Mouse (Mus musculus) midbrain, postnatal 0 days (tissue): Measurements from ENCODE around the gene Hprt. TPM values are rescaled to one million over a fixed set of nuclear protein-coding genes. Genes with fewer than 3 reads are reported as not detected.

Source experiments
- ATAC-seq: fragments of 200-750 bp; cut with Nextera tagmentation; 2 replicates; pipeline ENCODE4 v1.8.0; 2017; ENCODE audit warnings: moderate number of reproducible peaks, mild to moderate bottlenecking, moderate TSS enrichment, moderate library complexity; ENCODE audit not compliant: low FRiP score
- DNase-seq: peaks from one replicate; pipeline ENCODE4 v3.0.0-alpha.2; 2015; ENCODE audit warnings: low spot score
- H3K27ac ChIP-seq: fragments of 300-500 bp; sonication (generic); 2 replicates; pipeline ENCODE4 v1.5.1; 2014; ENCODE audit warnings: low read depth, mild to moderate bottlenecking, low read length, mixed read lengths
- H3K27me3 ChIP-seq: fragments of 300-500 bp; sonication (generic); 2 replicates; pipeline ENCODE4 v1.6.1; 2014; ENCODE audit warnings: low read length, control low read depth, mixed read lengths; ENCODE audit not compliant: insufficient read depth
- H3K36me3 ChIP-seq: fragments of 300-500 bp; sonication (generic); 2 replicates; pipeline ENCODE4 v1.6.1; 2014; ENCODE audit warnings: low read length, control low read depth, mixed read lengths; ENCODE audit not compliant: insufficient read depth
- H3K4me1 ChIP-seq: fragments of 300-500 bp; sonication (generic); 2 replicates; pipeline ENCODE4 v1.6.1; 2014; ENCODE audit warnings: mild to moderate bottlenecking, control low read depth, antibody characterized with exemption, low read length, mixed read lengths; ENCODE audit not compliant: insufficient read depth
- H3K4me2 ChIP-seq: fragments of 300-500 bp; sonication (generic); 2 replicates; pipeline ENCODE4 v1.6.1; 2014; ENCODE audit warnings: low read depth, mild to moderate bottlenecking, low read length, mixed read lengths; ENCODE audit not compliant: poor library complexity, severe bottlenecking
- H3K4me3 ChIP-seq: fragments of 300-500 bp; sonication (generic); 2 replicates; pipeline ENCODE4 v1.5.1; 2014; ENCODE audit warnings: low read depth, mild to moderate bottlenecking, low read length, moderate library complexity
- H3K9ac ChIP-seq: fragments of 300-500 bp; sonication (generic); replicated peaks from 2 replicates; pipeline ENCODE4 v1.6.1; 2014; ENCODE audit warnings: mild to moderate bottlenecking, low read length, moderate library complexity, mixed read lengths; ENCODE audit not compliant: poor library complexity, severe bottlenecking
- H3K9me3 ChIP-seq: fragments of 300-500 bp; sonication (generic); 2 replicates; pipeline ENCODE4 v1.6.1; 2016; ENCODE audit warnings: low read length, control low read depth
- CTCF ChIP-seq: IDR thresholded peaks from 2 replicates; pipeline ENCODE4 v1.5.1; 2016; ENCODE audit warnings: antibody characterized with exemption, mild to moderate bottlenecking
- WGBS: fragments of 180-500 bp; shearing (Covaris S2); extraction: QIAGEN DNeasy Blood & Tissue Kit; methylation state at CpG from one replicate; pipeline ENCODE4 v1.1.7; 2014; 5-methylcytosine and 5-hydroxymethylcytosine counted together
- microRNA counts: library from miRNA; unstranded; fragments of <30 nt; microRNA quantifications from one replicate; lab custom pipeline; 2015
- microRNA-seq: library from miRNA; unstranded; fragments of <30 nt; microRNA quantifications from one replicate; pipeline ENCODE4, GENCODE M21; 2016; ENCODE audit warnings: borderline number of aligned reads
- polyA plus RNA-seq: library from polyadenylated mRNA; unstranded; fragments of >200 nt; fragmentation: Nextera tagmentation; extraction: Ambion mirVana; gene quantifications from 2 replicates; pipeline ENCODE4 v1.2.1, GENCODE M21; 2015
- total RNA-seq: library from RNA; depleted of rRNA; stranded (reverse); fragments of >200 nt; gene quantifications from 2 replicates; pipeline ENCODE4 v1.2.3, GENCODE M21; 2014; rRNA removed

The Hprt gene
- total and polyA plus RNA-seq, 2 experiments from 2014 or later = 46.5 to 179 TPM

DNA sequence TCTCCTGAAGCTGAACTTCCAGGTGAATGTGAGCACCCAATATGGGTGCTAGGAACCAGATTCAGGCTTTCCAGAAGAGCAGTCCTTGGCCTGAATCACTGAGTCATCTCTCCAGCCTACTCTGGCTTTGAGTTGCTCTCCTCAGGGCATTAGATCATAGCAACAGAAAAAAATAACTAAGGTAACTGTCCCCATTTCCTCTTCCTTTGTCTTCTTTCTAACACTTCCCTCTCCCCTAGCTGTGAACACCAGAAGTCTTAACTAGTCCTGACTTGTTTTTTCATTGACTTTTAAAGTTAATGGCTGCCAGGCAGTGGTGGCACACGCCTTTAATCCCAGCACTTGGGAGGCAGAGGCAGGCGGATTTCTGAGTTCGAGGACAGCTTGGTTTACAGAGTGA is 76.5 kb downstream of the Hprt start:
- Histone ChIP-seq H3K9ac (no peak overlapping the region), H3K27ac (no peak overlapping the region), H3K9me3 (no peaks in the 10 kb centered on the region), H3K36me3 (no peaks in the 10 kb centered on the region), H3K4me1 (no peaks in the 10 kb centered on the region), H3K4me2 (no peak overlapping the region), H3K4me3 (no peak overlapping the region), H3K27me3 (no peaks in the 10 kb centered on the region)
- no peak for TF ChIP-seq CTCF
- DNase-seq = no peak
- ATAC-seq = no peak
- 98% methylated on average over 3 of the region's 3 CpGs for WGBS

MicroRNA genes within 50 kb of the gene (microRNA counts, 519-probe panel; counts per million panel counts)
- microRNA mmu-miR-322 (lab: Ali Mortazavi, UCI) = 3,706 counts per million, percentile 78 among the panel's probes with 10 or more counts
- microRNA mmu-miR-351 (lab: Ali Mortazavi, UCI) = 528 counts per million, percentile 58 among the panel's probes with 10 or more counts
- 528 counts per million, percentile 58 among the panel's probes with 10 or more counts for microRNA mmu-miR-450a-3p (lab: Ali Mortazavi, UCI)
- microRNA mmu-miR-450a-5p (lab: Ali Mortazavi, UCI) = 2,771 counts per million, percentile 69 among the panel's probes with 10 or more counts
- microRNA mmu-miR-450b-3p (lab: Ali Mortazavi, UCI) = 528 counts per million, percentile 58 among the panel's probes with 10 or more counts
- 528 counts per million, percentile 58 among the panel's probes with 10 or more counts for microRNA mmu-miR-450b-5p (lab: Ali Mortazavi, UCI)
- 528 counts per million, percentile 58 among the panel's probes with 10 or more counts for microRNA mmu-miR-503 (lab: Ali Mortazavi, UCI)
- microRNA mmu-miR-542-3p (lab: Ali Mortazavi, UCI) = 528 counts per million, percentile 58 among the panel's probes with 10 or more counts
- 528 counts per million, percentile 58 among the panel's probes with 10 or more counts for microRNA mmu-miR-542-5p (lab: Ali Mortazavi, UCI)

Small RNA genes lying within 50 kb of the gene (microRNA-seq; reads per million reads assigned to microRNA genes)
- 7,610 reads per million, percentile 93 among the genes with 10 or more reads in this experiment for gene Mir322
- 653 reads per million, percentile 70 among the genes with 10 or more reads in this experiment for gene Mir351
- 3.4 reads per million, percentile 2 among the genes with 10 or more reads in this experiment for gene Mir450-1
- gene Mir450-2 = 4.0 reads per million, percentile 6 among the genes with 10 or more reads in this experiment
- 35.9 reads per million, percentile 34 among the genes with 10 or more reads in this experiment for gene Mir450b
- gene Mir503 = 125 reads per million, percentile 47 among the genes with 10 or more reads in this experiment
- gene Mir542 = 214 reads per million, percentile 53 among the genes with 10 or more reads in this experiment

Other genes starting within 250 kb of the Hprt start
- 3.2 and 3.6 TPM in 2 replicates for gene Ccdc160, start 196.9 kb upstream of the Hprt start, total RNA-seq
- 6.3 and 8.3 TPM in 2 replicates for gene Ccdc160, start 196.9 kb upstream of the Hprt start, polyA plus RNA-seq
- 44.9 and 45.3 TPM in 2 replicates for gene Phf6, start 75.9 kb upstream of the Hprt start, total RNA-seq
- 37.1 and 40.6 TPM in 2 replicates for gene Phf6, start 75.9 kb upstream of the Hprt start, polyA plus RNA-seq